Mouse (Mus musculus): ENCODE measurements at regions not wholly inside any gene's neighbourhood (a gene's known extent, or its start where the extent isn't known, plus 50 kb on each side); places are given as distances from the start of the nearest gene placed in this dataset.
A peak's percentile ranks its signal among the peaks of the same experiment; 100 is the strongest.

GRCm38 (mm10) chr8:56406317-56406716, 111.9 kb downstream of the Hpgd start:
- no peaks in the 10 kb centered on the region; the same call in 1 of the 2 replicates for H3K4me1 ChIP-seq (ENCODE audit: control insufficient read depth, insufficient read depth, low read length)
- TF ChIP-seq POLR2A (IDR thresholded peaks at IDR 0.05; ENCODE audit: low read depth, low read length) (no peak), CTCF (IDR thresholded peaks at IDR 0.05; ENCODE audit: borderline replicate concordance, insufficient read depth, low read length) (no peak)
- H3K4me3 ChIP-seq (ENCODE audit: insufficient read depth, low read length), result no peak overlapping the region
- H3K27ac ChIP-seq (ENCODE audit: insufficient read depth, low read length), result no peak overlapping the region

GRCm38 (mm10) chr8:56397611-56398010, 103.2 kb downstream of the Hpgd start:
- no peak for TF ChIP-seq POLR2A (IDR thresholded peaks at IDR 0.05; ENCODE audit: low read depth, low read length)
- TF ChIP-seq CTCF (IDR thresholded peaks at IDR 0.05; ENCODE audit: borderline replicate concordance, insufficient read depth, low read length), result no peak
- H3K4me1 ChIP-seq (ENCODE audit: control insufficient read depth, insufficient read depth, low read length), result peaks cover 3% of the 10 kb centered on the region; the same call in 1 of the 2 replicates
- no peak overlapping the region for H3K27ac ChIP-seq (ENCODE audit: insufficient read depth, low read length)
- no peak overlapping the region for H3K4me3 ChIP-seq (ENCODE audit: insufficient read depth, low read length)

GRCm38 (mm10) chr8:56396352-56396751, 102.0 kb downstream of the Hpgd start:
- Histone ChIP-seq H3K4me1 (ENCODE audit: control insufficient read depth, insufficient read depth, low read length) (peaks cover 3% of the 10 kb centered on the region; the same call in 1 of the 2 replicates), H3K4me3 (ENCODE audit: insufficient read depth, low read length) (no peak overlapping the region), H3K27ac (ENCODE audit: insufficient read depth, low read length) (no peak overlapping the region)
- TF ChIP-seq CTCF (IDR thresholded peaks at IDR 0.05; ENCODE audit: borderline replicate concordance, insufficient read depth, low read length) (no peak), POLR2A (IDR thresholded peaks at IDR 0.05; ENCODE audit: low read depth, low read length) (no peak)

GRCm38 (mm10) chr8:56392626-56393025, 98.2 kb downstream of the Hpgd start:
- no peak overlapping the region for H3K4me3 ChIP-seq (ENCODE audit: insufficient read depth, low read length)
- TF ChIP-seq POLR2A (IDR thresholded peaks at IDR 0.05; ENCODE audit: low read depth, low read length) (no peak), CTCF (IDR thresholded peaks at IDR 0.05; ENCODE audit: borderline replicate concordance, insufficient read depth, low read length) (no peak)
- H3K27ac ChIP-seq (ENCODE audit: insufficient read depth, low read length), result peak overlapping the region; percentile 92
- peaks cover 3% of the 10 kb centered on the region; the same call in 1 of the 2 replicates for H3K4me1 ChIP-seq (ENCODE audit: control insufficient read depth, insufficient read depth, low read length)

GRCm38 (mm10) chr8:56392158-56392557, 97.8 kb downstream of the Hpgd start:
- H3K27ac ChIP-seq (ENCODE audit: insufficient read depth, low read length), result no peak overlapping the region
- H3K4me3 ChIP-seq (ENCODE audit: insufficient read depth, low read length), result no peak overlapping the region
- no peak for TF ChIP-seq POLR2A (IDR thresholded peaks at IDR 0.05; ENCODE audit: low read depth, low read length)
- no peak for TF ChIP-seq CTCF (IDR thresholded peaks at IDR 0.05; ENCODE audit: borderline replicate concordance, insufficient read depth, low read length)
- peaks cover 3% of the 10 kb centered on the region; the same call in 1 of the 2 replicates for H3K4me1 ChIP-seq (ENCODE audit: control insufficient read depth, insufficient read depth, low read length)

All from embryonic fibroblast, embryonic 13.5 days (primary cell).